Mouse (Mus musculus) forelimb bud, embryonic 11.5 days (tissue): ENCODE results near the gene Hdac4.

Experiments used
- DNase-seq: peaks from one replicate; pipeline ENCODE4 v3.0.0-alpha.2; 2012; ENCODE audit warnings: low read depth, low spot score

Gene Hdac4

GRCm38 (mm10) chr1:91922235-91923152 lies 273.0 kb downstream of the Hdac4 start:
- no peak for DNase-seq

- no peak for DNase-seq
Observed at GRCm38 (mm10) chr1:91921702-91922101, 273.8 kb downstream of the Hdac4 start.

GRCm38 (mm10) chr1:91921279-91921678 lies 274.2 kb downstream of the Hdac4 start:
- no peak for DNase-seq

- no peak for DNase-seq
Observed at GRCm38 (mm10) chr1:91920038-91920589, 275.4 kb downstream of the Hdac4 start.

- DNase-seq, result no peak
Observed at GRCm38 (mm10) chr1:91918257-91918800, 277.2 kb downstream of the Hdac4 start.

GRCm38 (mm10) chr1:91917596-91917995 lies 277.9 kb downstream of the Hdac4 start:
- no peak for DNase-seq

GRCm38 (mm10) chr1:91915961-91916360 lies 279.5 kb downstream of the Hdac4 start:
- DNase-seq, result no peak

GRCm38 (mm10) chr1:91914648-91915047 lies 280.9 kb downstream of the Hdac4 start:
- no peak for DNase-seq

- DNase-seq, result peak; percentile 36
Observed at GRCm38 (mm10) chr1:91913850-91914249, 281.6 kb downstream of the Hdac4 start.

GRCm38 (mm10) chr1:91912227-91913119 lies 283.0 kb downstream of the Hdac4 start:
- peak; percentile 20 for DNase-seq

- no peak for DNase-seq
Observed at GRCm38 (mm10) chr1:91905268-91905667, 290.2 kb downstream of the Hdac4 start.

- DNase-seq, result no peak
Observed at GRCm38 (mm10) chr1:91903241-91903981, 292.1 kb downstream of the Hdac4 start.

GRCm38 (mm10) chr1:91897078-91897477 lies 298.4 kb downstream of the Hdac4 start:
- DNase-seq, result no peak

GRCm38 (mm10) chr1:91894286-91894685 lies 301.2 kb downstream of the Hdac4 start:
- no peak for DNase-seq

- no peak for DNase-seq
Observed at GRCm38 (mm10) chr1:91893598-91893997, 301.9 kb downstream of the Hdac4 start.

- DNase-seq, result no peak
Observed at GRCm38 (mm10) chr1:91883115-91883514, 312.4 kb downstream of the Hdac4 start.

- no peak for DNase-seq
Observed at GRCm38 (mm10) chr1:91880899-91881298, 314.6 kb downstream of the Hdac4 start.

- DNase-seq, result no peak
Observed at GRCm38 (mm10) chr1:91880156-91880555, 315.3 kb downstream of the Hdac4 start.
